Mouse (Mus musculus): ENCODE measurements at regions not wholly inside any gene's neighbourhood (a gene's known extent, or its start where the extent isn't known, plus 50 kb on each side); places are given as distances from the start of the nearest gene placed in this dataset.

DNA sequence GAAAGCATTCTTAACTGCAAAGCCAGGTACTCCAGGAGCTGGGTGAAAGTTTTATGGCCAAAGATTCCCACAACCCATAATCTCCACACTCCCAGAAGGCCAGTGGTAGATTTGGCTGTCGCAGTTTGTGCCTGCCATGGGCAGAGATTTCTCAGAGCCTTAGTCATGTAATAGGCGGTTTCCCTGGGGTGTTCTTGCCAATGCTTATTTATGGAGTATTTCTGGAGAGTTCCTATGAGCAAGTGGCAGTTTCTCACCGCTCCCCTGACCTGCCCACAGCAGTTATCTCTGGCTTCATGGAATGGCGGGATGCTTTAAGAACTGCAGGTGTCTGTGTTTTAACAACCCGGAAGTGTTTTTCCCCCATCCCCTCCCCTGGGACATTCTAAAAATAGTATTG lies 179.8 kb downstream of the 4933412E24Rik start:
- no peak for DNase-seq

DNA sequence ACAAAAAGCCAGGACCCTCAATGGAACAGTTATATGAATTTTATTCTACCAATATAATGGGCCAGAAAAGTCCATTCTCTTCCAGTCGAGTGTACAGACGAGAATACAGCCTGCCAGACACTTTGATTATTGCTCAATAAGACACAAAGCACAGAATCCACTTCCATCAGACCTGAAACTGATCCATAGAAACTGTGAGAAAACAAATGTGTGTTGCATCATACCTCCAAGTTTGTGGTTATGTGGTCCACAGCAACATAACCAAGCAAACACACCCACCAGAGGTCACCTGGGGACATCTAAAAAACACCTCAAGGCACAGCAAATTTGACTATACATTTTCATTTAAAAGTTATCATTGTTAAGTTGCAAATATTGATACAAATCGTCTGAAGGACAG lies 183.2 kb downstream of the 4933412E24Rik start:
- no peak for DNase-seq

DNA sequence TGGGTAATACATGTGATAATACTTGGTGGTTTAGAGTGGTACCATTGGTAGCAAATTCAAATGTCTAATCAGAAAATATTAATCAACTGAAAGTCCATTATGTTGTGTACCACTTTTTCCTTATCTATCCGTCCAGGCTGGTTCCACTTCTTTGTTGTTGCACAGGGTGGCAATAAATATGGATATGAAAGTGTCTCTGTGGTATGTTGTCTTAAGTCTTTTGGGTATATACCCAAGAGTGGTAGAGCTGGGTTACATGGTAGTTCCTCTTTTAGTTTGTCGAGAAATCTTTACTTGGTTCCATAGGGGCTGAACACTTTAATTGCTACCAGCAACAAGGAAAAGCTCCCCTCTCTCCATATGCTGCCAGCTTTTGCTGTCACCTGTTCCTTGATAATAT lies 184.9 kb downstream of the 4933412E24Rik start:
- DNase-seq = no peak

DNA sequence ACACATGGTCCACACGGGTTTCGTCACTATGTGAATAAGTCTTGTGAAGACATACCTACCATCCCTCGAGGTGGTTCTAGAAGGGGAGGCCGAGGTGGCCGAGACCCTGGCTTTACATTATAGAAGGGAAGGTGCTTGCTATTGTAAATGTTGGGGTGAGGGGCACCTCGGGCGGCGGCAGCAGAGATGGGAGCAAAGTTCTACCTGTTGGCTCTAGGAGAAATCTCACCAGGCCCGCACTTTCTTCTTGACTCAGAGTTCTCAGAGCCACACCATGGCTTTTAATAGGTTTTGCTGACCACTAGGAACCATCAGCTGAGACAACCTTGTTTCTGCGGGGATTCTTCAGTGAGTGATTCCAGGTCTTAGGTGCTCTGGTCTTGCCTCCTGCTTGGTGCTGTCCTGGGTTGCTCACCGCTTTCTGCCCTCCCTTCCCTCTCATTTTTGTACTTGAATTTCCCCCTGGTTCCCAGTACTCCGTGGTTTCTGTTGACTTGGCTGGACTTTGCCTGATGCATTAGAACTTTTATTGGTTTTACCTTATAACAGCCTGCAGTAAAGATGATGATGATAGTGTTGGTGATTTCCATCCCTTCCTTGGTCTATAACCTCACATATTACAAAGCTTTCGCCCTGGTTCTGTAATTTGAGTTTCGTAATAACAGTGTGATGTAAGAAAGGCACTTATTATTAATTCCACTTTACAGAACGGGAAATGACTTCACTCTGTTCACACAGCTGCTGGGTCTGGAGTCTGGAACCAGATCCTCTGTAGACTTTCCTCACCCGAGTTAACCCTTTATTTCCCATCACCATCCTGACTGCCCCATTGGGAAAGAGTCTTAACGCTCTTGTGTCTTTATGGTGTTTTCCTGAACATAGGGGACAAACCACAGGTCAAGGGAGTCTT lies 185.6 kb downstream of the 4933412E24Rik start:
- DNase-seq = peak in 1 of 2 experiments; percentile 39

DNA sequence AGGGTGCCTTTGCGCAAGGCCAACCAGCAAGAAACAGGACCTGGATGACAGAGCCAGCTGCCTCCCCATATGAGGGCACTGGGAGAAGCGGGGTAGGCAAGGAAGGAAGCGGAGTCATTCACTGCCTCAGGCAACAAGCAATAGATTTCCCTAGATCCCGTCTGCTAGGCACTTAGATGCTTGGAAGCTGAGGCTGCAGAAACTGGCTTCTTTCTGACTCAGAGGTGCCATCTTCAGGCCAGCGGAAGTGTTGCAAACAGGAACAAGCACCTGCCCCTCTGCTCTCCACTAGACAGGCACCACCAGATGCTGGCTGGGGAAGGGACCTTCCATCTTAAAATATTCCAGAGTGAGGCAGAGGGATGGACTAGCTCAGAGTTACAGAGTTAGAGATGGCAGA lies 188.0 kb downstream of the 4933412E24Rik start:
- peak; percentile 82 to 84 for DNase-seq

DNA sequence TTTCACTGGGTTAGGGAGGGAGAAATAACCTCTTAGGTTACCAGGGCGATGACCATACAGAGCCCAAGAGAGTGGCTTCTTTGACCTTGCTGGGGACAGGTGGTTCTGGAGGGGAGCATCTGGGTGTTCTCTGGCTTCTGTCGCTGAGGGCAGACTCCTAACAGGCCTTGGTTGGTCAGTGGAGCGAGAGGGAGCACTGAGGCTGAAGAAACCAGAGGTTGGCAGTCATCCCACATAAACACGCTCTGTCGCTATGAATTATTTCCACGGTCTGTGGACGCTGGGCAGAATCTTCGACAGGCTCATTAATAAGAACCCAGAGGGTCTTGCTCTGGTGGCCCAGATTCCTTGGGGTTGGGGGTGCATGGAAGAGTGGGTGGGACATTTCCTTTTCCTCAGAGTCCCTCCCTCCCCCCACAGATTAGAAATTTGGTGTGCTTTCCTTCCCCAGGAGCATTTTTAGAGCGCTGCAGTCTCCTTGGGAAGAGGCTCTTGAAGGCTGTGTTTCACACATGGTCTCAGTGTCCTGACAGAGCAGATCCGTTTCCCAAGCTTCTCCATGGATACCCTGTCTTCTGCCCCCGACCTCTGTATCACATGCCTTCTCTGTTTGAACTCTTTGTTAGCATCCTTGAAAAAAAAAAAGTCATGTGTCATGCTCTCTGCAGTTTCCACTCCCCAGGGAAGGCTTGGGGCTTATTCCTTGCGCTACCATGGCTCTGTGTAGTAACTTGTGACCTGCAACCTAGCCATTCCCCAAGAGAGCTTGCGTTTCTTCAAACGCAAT lies 190.1 kb downstream of the 4933412E24Rik start:
- no peak for DNase-seq

DNA sequence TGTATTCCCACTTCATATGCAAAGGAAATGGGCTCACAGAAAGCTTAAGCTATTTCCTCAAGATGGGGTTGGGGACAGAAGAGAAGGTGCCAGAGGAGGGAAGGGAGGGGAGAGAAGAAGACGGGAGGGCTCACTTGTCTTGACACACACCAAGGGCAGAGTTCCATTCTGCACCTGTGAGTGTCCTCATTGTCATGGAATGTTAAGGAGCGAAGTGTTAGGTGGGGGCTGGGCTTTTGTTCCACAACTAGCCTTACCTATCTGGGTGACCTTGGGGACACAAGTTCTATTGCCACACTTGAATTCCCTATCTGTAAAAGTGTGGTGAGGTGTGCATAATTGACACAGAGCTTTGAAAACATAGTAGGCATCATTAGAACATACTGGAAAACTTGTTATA lies 192.5 kb downstream of the 4933412E24Rik start:
- DNase-seq = peak; percentile 72 to 80

DNA sequence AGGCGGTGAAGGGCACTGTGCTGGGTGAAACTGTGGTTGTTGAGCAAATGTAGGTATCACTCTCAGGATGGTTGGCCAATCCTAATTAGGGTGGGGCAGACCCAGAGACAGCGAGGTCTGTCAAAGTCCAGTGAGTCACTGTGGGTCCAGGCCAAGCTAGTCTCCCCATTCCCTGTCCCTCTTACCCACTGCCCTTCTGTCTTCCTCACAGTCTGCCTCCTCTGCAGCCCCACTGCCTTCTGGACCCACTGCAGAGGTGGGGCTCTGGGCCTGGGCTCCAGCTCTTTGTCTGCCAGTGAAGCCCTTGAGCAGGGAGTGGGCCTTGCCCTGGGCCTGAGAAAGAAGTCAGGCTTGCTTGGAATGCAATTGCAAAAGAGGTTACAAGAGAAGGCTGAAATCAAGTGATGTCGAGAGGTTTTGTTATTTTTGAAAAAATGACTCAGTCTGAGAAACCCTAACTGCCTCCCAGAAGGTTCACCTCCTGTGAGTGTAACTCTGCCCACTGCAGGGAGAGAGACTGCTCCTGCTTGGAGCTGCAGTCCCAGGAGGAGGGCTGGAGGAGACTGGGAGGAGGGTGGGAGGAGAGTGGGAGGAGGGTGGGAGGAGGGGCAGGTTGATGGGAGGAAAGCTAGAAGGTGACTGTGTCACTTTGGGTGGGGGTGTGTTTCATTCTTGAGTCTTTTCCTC lies 193.3 kb downstream of the 4933412E24Rik start:
- peak; percentile 81 to 85 for DNase-seq

DNA sequence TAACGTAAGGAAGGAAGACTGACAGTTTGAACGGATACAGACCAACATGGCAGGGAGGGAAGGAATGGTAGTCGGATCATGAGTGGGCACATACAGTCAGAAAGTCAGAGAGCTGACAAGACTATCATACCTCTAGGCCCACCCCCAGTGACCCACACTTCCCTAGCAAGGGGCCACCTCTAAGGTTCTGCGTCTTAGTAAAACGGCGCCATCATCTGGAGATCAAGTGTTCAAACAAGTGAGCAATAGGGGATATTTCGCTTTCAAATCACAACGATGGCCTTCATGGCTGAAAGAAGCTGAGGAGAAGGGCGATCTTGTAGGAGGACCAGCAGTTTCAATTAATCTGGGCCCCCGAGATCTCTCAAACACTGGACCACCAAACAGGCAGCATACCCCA lies 196.1 kb downstream of the 4933412E24Rik start:
- DNase-seq = no peak

DNA sequence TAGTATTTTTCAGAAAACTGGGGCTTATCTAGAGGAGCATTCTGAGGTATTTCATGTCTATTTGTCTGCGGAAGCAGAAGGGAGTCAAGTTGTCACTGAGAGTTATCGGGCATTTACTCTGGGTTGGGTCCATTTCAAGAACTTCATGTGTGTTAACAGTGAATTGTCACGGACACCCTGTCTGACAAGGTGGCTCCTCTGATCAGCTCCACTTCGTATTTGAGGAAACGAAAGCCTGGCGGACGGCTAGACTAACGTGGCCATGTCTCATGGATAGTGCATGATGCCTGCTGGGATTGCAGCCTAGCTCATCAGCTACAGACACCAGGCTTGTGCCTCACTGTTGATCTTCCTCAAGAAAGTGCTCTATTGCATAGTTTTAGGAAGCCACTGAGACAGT lies 200.4 kb downstream of the 4933412E24Rik start:
- DNase-seq = no peak

DNA sequence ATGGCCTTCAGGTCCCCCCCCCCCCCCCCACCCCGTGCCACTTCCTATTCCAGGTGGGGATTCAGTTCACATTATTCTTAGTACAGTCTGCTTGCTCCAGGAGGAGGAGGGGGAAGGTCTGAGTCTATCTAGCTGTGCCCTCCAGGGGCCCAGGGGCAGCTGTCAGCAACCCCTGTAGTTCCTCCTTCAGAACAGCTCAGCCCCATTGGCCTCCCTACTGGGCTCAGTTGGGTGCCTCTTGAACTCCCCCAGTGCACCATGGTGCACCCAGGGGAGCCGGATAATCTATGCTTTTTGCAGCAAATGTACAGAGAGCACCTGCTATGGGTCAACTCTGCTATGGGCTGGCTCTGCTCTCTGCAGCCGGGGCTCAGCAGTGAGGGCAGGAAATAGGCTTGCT lies 204.8 kb downstream of the 4933412E24Rik start:
- no peak for DNase-seq

DNA sequence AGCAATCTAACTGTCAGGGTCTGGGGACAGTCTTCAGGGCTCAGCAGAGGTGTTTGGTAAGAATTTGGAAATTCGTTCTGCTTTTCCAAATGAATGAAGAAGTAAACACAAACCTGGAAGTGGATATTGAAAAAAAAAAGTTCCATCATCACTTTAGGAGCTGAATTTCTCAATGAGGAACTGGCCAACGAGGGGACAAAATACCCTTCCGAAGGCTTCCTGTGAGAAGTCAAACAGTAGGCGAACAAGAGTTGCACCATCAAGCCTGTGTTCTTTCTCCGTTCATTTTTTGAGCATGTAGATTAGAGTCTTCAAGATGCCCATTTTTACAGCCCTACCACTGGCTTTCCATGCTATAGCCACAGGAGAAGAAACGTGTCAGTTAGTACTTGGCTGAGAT lies 207.1 kb downstream of the 4933412E24Rik start:
- DNase-seq = no peak

DNA sequence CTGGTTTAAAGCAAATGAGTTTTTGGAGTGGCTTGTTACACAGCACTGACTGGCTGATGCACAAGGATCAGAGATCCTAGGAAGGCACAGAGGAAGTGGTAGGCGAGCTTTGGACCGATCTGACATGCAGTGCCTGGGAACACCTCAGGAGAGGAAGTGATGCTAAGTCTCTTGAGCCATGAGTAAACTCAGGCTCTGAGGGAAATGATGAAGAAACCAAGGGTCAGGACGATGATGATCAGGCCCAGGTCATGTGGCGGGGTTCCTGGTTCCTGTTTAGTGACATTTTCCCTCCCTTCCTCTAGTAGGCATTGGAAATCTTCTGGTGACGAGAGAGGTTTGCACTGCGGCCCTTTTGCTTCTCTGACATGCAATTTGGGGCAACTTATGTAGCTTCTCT lies 208.7 kb downstream of the 4933412E24Rik start:
- DNase-seq = peak in 1 of 2 experiments; percentile 43

DNA sequence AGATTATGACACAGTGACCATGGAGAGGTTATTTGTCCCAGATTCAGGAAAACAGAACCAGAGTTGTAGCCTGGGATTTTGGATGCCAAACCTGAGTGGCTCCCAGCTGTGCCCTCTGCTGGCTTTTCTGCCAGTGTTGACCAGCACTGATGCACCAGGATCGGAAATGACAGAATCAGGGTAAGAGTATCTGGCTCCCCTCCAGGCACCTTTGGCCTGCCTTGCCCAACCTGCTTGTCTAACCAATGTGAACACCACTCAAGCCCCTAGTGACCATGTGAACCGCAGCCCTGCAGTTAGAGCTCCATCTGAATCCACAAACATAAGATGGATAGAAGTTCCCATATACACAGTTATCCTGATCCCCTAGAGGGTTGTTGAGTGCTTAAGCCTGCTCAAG lies 210.6 kb downstream of the 4933412E24Rik start:
- DNase-seq = peak; percentile 36 to 40

DNA sequence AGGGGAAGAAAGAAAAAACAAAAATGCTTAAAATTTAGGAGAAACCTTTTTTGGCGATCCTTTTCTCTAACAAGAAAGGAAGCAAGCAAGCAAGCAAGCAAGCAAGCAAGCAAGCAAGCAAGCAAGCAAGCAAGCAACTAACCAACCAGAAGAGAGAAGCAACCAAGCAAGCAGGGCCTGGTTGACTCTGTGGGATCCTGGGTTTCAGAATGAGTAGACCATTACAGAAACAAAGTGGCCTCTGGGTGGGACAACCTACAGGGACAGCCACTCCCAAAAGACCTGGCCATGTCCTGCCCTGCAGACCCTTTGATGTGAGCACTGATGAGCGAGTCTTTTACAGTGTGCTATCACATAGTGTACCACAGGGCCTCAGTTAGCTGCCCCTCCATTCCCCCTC lies 211.6 kb downstream of the 4933412E24Rik start:
- no peak for DNase-seq

DNA sequence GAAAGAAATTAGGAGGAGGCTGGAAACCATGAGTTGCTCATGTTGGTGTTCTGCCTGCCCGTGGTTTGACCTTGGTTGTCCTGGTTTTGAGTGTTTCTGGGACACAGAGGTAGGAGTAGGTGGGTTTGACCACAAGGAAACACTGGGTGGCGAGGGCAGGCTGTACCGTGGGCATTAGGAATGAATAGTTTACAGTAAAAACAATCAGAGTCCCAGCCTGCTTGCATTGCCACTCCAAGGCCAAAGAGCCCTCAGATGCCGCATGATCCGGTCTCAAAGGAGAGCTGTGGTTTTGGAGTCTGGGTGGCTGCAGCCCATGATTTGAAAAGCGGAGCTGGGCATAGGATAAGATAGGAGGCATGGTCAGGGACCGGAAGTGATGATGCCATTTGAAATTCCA lies 212.0 kb downstream of the 4933412E24Rik start:
- DNase-seq = peak in 1 of 2 experiments; percentile 24

DNA sequence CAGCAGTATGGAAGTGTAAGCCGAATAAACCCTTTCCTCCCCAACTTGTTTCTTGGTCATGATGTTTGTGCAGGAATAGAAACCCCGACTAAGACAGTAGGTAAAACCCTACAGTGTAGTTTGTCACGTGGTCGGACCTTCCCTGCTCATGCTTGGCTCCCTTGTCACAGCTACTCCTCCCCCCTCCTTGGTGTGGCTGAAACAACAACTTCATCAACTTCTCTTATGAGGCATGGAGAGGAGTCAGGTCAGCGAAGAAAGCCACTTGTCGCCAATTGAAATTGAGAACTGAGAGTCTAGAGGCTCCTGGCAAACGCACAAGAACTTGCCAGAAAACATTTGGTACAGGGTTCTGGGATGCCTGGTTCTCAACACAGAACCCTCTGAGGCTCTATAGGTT lies 214.1 kb downstream of the 4933412E24Rik start:
- peak; percentile 51 to 62 for DNase-seq

DNA sequence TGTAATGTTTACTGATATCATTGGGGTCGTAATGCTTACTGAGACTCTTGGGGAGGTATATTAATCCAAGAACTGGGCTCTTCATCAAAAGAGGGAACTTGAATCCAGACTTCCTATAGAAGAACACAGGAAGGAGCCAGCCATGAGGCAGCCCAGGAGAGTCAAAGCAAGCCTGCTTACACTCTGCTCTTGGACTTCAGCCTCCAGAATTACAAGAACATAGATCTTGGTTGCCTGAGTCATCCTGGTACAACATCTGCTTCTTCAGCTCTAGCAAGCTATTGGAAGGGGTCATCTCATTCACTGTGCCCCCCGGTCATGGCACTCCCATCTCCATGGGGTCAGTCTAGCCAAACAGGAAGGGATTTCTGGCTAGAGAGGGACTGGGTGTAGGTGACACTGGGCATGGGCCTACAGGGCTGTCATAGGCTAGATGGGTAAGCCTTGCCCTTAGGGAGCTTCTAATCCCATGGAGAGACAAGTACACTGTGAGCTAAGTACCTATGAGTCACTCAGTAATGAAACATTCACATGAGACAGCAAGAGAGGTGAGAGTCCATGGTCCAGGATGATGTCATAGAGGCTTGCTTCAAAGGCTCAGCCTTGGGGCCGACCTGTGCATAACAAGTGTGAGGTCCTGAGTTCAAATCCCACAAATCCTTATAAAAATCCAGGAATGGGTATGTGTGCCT lies 217.1 kb downstream of the 4933412E24Rik start:
- DNase-seq = no peak

DNA sequence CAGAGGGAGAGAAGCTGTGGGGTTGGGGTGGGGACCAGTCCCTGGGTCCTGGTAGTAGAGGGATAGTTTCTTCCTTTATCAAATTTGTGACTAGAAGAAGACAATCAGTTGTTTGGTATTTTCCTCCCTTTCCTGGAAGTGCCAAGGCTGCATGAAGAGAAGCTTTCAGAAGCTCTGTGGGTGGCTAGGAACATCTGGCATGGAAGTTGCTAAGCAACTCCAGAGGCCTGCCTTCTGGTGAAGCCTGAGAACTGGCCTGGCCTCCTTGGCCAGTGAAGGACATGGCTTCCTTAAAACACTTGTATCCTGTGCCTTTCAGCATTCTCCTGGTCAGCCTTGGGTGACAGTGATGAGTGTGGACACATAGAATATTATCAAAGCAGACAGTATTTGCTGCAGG lies 217.9 kb downstream of the 4933412E24Rik start:
- DNase-seq = no peak

DNA sequence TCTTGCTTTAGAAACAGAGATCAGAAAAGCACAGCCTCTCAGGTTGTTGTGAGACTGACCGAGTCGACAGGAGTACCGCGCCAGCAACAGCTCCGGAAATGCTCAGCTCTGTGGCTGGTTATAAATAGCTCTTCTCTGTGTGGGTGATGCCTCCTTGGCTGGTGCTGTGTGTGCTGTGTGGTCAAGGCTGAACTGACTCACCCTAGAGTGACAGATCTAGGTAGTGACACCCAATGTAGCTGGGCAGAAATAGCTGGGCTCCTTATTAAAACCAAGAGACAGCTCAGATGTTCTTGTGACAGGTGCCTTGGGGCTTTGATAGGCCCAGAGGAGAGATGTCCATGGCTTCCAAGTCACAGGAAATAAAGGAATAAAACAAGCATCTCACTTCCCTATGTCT lies 220.7 kb downstream of the 4933412E24Rik start:
- DNase-seq = peak in 1 of 2 experiments; percentile 38

DNA sequence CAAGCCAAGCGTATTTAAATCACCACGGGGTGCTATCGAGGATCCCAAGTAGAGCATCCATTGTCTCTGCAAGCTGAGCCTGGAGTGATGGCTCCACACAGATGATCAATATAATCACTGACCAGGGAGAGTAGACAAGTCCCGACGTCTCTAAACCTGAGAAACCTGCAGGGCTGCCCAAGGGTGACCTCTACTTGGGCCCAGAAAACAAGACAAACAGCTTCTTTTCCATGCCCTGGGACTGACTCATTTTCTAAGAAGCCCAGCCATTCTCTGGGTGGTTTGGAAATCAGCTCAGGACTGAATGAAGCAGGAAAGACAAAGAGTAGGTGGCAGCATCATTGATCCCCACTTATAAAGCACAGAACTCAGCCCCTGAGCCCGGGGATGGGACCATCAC lies 221.5 kb downstream of the 4933412E24Rik start:
- DNase-seq = no peak

DNA sequence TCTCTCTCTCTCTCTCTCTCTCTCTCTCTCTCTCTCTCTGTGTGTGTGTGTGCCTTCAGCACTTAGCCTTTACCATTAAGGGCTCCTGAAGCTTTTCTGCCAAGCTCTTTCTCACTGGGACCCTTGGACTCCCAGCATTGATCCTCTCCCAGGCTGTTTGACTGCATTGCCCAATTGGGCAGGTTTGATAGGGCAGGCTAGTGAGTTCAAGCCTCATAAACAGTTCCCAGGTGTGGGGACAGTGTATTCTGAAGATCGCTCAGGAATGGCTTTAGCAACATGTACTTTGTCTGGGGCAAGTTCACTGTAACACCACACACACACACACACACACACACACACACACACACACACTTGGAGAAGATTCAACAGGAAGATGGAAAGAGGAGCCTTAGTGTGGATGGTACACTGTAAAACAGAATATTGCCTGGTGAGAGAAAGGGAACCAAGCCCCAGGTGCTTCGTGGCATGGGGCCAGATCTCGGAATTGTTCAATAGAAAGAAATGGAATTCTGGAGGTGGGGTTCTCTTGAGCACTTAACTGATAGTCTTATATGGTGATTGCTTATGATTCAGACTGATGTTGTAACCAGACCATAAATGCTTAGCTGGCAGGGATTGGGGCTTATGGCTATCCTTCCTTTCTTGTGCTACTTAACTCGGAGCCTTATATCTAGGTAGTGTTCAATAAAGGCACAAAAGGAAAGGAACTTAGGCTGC lies 229.5 kb downstream of the 4933412E24Rik start:
- peak; percentile 41 to 64 for DNase-seq
